Mouse (Mus musculus): Measurements from ENCODE around the gene U90926.

The U90926 gene

DNA sequence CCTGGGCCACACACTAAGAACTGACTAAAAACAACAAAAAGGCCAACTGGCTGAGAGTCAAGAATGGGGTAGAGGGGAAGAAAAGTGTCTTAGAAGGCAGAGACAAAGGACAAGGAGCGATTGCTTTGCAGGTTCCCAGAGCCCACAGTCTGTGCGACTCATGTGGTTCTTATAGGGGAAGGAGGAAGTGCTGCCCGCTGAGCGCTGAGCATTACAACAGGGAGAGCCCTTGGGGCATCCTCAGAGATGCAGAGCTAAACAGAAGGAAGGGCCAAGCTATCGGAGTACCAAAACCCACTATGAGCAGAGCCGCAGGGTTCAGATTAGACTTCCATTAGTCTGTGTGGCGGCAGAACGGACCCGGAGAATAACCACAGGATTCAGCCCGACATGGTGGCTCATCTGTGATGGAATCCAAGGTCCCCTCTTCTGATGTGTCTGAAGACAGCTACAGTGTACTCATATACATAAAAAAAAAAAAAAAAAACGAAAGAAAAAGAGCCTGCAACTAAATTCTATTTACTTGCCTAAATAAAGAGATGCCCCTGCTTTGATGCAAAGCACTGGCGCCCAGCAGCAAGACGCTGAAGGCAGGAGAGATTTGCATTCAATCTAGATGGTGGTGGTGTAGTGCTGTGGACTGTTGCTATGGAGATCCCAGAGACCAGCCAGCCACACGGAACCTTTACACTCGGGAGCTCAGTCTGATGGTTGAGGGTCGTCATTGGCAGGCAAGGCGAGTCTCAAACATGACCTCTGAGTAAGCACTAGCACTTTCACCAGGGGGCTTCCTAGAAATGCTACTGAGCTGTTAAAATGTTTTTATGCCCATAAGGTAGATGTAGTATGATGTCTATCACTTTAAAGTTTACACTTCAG lies 3.9 kb upstream of the U90926 start:
- 42% methylated on average over 17 of the region's 17 CpGs for WGBS

DNA sequence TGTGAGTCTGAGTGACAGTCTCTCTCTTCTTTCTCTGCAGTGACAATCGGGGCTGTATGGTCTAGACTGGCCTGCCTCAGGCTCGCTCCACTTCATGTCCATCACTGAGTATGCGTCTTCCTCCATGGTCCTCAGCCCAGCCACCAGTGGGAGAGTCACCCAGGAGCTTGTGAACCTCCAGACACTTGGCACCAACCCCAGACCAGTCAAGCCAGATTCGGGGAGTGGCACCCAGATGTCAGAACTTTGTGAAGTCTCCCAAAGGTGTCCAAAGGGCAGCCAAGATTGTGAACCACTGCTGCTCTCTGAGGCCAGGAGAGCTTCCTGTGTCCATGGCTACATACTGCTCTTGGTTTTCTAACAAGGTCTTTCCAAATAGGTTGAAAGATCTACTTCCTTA lies 3.0 kb downstream of the U90926 start:
- 90% methylated on average over 4 of the region's 4 CpGs for WGBS

DNA sequence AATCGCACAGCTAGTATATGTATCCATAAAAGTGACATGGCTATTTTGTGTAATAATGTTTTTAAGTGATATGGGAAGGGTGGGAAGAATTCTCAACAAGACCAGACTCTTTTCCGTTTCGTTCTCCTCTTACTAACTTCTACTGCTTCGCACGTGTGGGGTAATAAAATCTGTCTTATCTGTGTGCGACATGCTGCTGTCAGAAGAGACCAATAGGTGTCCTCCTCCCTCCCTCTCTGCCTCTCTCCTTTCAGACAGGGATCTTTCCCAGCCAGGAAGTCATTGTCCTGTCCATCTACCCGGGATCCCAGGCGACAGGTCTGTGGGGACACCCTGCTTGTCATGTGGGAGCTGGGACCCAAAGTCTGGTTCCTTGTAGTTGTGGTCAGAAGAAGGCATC lies 5.0 kb downstream of the U90926 start:
- WGBS: 83% methylated on average over 8 of the region's 8 CpGs

DNA sequence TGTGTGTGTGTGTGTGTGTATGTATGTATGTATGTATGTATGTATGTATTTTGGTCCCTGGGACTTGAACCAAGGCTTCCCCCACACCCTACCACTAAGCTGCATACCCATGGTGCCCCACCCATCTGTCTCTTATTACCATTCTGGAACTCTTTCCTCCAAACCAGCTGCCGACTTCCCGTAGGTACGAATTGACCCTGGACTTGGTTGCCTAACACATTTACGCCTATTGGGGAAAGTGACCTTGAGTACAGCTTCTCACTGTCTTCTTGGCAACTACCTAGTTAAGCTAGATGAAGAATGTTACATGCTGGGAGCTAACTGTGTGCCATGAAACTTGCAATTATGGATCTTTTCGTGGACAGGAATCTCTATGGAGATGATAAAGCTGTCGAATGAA lies 9.1 kb downstream of the U90926 start:
- 83% methylated on average over 6 of the region's 6 CpGs for WGBS

DNA sequence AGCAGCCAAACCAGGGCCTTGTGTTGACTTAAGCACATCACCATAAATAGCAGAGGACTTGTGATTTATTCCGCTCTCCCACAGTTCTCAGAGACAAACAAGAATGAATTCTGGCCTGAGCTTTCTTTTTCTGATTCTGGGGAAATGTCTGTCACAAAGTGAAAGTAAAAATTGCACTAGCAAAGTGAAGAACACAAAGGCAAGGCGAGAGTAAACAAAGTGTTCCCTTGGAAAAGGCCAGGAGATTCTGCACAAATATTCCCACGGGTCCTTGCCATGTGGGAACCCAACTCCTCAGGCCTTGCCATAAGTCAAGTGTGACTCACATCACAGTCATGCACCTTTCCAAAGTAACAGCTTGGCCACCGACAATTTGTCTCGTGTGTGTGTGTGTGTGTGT lies 9.5 kb downstream of the U90926 start:
- 60% methylated on average over 5 of the region's 5 CpGs for WGBS

DNA sequence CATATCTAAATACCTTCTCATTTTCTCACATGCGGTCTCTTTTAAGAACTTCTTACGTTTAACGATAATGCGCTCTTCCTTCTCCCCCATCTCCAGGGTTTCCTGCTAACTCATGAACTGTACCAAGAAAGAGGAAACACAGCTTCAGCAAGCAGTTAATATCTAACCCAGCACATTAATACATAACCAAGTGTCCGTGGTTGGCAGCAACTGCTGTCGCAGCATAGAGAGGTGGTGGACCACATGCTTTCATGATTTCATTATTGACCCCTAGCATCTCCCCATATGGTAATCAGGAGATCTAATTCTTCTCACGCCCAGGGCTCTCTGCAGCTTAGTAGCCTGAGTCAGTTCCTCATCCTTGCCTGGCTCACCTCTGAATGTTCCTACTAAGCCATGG lies 10.0 kb downstream of the U90926 start:
- WGBS: 93% methylated on average over 7 of the region's 7 CpGs

DNA sequence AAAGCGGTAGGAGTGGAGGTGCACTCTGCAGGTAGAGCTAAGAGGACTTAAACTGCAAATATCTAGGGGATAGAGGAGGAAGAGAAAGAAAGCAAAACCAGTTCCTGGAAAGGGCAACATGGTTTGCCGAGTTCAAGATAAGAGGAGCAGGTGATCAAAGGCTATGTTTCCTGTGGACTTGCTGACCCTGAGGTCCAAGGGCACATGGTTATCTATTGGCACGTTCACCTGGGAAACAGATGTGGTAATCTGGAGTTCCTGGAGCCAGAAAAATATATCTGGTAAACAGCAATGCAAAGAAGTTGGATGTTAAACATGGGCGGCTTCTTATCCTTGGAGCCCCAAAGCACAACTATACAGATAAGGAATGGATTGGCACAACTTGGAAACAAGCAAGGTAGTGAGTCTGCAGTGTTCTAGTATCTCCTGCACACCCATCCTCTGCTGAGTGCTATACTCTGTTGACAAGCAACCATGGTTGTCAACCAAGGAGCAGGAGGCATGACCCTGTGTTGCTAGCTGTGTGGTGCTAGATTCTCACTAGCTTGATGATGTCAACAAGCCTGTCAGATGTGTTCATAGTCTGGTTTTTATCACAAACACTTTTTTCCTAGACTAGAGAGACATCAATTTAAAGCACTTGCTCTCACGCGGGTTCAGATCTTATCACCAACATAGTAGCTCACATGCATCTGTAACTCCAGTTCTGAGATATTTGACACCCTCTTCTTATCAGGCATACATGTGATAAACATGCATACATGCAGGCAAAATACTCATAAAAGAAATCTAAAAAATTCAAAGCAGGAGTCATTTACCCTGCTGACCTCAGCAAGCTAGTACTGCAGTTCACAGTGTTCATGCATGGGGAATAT lies 10.8 kb downstream of the U90926 start:
- 93% methylated on average over 6 of the region's 6 CpGs for WGBS

DNA sequence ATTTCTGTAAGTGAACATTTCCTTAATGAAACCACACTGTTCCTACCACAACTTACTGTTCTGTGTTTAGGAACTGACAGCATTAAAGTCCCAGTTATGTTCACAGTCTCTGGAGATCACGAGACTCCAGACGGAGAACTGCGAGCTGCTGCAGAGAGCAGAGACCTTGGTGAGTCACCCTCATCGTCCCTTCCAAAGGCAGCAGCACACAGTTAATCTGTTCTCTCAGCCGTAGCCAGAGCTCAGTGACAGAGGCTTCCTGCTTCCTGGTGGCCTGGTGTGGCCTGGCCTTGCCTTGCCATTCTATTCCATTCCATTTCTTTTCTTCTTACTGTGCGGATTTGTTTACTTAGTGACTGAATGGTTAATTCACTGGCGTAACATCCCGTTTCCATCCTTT lies 16.9 kb downstream of the U90926 start:
- 79% methylated on average over 8 of the region's 8 CpGs for WGBS

DNA sequence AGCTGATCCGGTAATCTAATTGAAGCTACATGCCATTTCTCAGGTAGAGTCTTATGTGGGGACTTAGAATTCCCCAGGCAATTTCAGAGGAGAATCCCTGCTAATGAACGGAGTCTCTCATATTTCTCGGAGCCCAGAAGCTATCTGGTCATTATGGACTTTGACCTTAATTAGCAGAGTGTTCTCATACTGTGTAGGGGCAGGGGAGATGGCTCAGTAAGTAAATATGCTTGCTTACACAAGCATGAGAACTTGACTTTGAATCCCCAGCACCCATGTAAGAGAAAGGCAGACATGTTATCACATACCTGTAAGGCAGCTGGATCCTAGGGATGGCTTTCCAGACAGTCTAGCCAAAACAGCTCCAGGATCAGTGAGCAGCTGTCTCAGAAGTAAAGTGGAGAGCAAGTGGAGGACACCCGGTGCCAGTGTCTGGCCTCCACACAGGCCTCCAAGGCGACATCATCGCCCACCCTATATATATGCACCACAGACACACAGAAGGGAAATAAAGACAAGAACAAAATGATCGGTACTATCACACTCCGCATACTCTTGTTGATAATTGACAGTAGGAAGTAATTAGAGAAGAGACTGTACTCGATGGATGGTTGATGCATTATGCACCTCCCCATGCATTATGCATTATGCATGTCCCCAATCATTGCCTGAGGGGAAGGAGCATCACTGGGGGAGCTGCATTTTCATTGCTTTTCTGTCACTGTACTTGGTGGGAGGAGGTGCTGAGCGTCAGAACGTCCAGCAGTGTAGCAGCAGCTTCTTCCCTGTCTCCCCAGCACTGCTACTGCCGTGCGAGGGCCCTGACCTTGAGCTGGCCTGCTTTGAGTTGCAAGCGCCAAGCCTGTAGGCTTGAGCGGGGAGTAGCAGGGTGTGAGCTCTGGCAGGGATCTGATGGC lies 18.1 kb downstream of the U90926 start:
- 81% methylated on average over 15 of the region's 15 CpGs for WGBS

DNA sequence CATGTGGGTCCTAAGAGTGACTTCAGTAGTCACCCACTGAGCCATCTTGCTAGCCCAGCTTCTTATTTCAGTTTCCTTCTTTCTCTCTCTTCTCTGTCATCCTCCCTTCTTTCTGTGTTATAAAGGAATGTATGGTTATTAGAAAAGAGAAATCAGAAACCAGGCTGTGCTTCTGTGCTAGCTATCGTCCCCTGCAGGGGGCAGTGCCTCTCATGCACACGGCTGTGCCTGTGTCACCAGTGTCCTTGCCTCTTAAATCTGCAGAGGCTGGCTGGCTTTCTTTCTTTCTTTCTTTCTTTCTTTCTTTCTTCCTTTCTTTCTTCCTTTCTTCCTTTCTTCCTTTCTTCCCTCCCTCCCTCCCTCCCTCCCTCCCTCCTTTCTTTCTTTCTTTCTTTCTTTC lies 19.5 kb downstream of the U90926 start:
- 21% methylated on average over 2 of the region's 2 CpGs for WGBS

DNA sequence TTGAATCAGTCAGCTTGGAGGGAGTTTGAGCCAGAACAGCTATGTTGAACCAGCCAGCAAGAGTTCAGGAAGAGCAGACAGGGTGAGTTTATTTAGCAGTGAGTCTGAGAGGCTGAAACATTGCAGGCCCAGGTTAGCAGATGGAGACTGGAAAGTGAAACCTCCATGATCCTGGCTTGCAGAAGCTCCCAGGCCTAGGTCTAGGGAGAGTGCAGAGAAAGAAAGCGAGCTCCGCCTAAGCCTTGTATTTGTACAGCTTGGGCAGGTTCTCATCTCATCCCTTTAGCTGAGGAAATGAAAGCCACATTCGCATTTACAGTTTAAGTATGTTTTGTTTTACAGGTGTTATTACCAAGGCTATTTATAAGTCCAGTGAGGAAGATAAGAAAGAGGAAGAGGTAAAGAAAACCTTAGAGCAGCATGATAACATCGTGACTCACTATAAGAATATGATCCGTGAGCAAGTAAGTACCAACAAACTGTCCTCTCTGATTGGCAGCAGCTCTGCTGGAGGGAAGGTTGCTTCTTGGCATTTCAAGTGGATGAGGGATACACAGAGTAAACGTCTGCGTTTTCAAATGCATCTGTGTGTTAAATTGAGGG lies 26.2 kb downstream of the U90926 start:
- 98% methylated on average over 7 of the region's 7 CpGs for WGBS

DNA sequence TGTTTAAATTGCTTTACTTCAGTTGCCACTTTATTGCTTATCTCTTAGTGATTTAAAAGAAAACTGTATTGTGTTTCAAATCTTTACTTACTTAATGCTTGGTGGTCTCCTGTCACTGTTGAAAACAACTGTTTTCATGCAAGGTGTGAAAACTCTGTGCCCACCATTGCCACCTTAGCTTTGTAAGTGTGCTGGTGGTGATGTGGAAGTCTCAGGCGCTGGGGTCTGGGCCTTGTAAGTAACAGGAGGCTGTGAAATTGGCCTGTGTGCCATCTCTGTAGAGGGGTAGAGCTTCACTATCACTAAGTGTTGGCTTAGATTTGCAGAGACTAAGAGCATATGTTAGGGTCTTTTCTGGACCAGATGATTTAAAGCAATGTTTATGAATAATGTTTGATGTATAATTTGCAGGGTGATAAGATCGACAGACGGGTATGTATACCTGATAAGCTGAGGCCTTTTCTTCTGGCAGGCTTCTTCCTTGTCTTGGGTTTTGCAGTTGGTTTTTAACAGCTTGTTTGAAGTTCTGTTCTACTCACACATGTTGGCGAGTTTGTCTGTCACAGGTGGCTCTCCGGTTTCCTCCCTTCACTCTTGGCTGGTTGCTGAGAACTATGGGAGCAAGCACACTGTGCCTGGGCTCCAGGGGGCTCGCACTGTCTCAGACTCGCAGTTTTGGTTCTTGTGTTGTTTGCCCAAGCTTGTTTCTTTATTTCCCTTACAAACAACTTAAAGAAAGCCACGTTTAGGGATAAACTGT lies 32.0 kb downstream of the U90926 start:
- 80% methylated on average over 8 of the region's 8 CpGs for WGBS

DNA sequence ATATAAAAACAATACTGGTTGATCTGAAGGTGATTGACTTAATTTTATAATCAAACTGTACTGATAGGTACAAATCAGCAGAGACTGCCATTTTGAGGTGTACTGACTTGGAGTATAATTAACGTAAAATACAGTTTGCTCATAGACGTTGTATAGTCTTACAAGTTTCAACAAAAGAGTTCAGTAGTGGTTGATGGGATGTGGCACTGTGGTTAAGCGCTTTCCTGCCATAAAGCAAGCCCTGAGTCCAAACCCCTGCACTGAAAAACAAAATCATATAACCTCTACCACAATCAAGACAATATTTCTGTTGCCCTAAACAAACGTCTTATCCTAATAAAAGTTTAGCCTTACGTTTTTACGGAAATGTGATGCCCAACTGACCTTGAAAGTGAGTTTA lies 49.2 kb downstream of the U90926 start:
- 92% methylated on average over 6 of the region's 6 CpGs for WGBS
